Mouse (Mus musculus) embryo, embryonic 9.5 days (tissue): Measurements from ENCODE around the gene Slc25a18.

ENCODE experiments used
- DNase-seq: peaks from one replicate; pipeline ENCODE4 v3.0.0-alpha.2; 2017; ENCODE audit errors: extremely low spot score

Slc25a18 gene

DNA sequence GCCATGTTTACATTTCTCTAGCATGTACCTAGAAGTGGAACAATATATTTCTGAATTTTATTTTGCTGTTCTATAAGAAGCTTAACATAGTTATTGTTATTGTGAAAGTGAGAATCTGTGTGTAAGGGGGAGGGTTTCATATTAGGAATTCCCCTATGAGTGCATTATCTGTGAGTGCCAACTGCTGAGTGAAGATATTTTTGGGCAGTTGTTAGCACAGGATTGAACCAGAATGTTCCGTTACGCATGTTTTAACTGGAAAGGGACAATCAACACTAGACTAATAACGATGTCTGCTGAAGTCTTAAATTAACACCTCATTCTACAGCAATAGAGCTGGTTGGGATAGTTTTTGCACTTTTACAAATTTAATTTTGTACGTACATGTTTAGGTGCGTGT lies 68.4 kb downstream of the Slc25a18 start:
- no peak for DNase-seq
